Mouse (Mus musculus) liver, adult 2 months (tissue): ENCODE data around the gene Zbtb2. TPM values are rescaled to one million over a fixed set of nuclear protein-coding genes. Genes with fewer than 3 reads are reported as not detected.

ENCODE experiments used
- DNase-seq: peaks from one replicate; pipeline ENCODE4 v3.0.0-alpha.2; 2011; ENCODE audit warnings: low read depth, low spot score; ENCODE audit errors: extremely low read depth
- H3K27ac ChIP-seq: fragments of 200-500 bp; replicated peaks from 2 replicates; pipeline ENCODE4 v1.5.1; 2012; ENCODE audit warnings: low read depth, mild to moderate bottlenecking, control low read depth, inconsistent platforms, low read length; ENCODE audit not compliant: insufficient read depth
- H3K27me3 ChIP-seq: fragments of 200-500 bp; 2 replicates; pipeline ENCODE4 v1.6.1; 2012; ENCODE audit warnings: mild to moderate bottlenecking, moderate library complexity, low read length, inconsistent platforms; ENCODE audit not compliant: control insufficient read depth, insufficient read depth
- H3K36me3 ChIP-seq: fragments of 200-500 bp; 2 replicates; pipeline ENCODE4 v1.6.1; 2012; ENCODE audit warnings: low read length, inconsistent platforms; ENCODE audit not compliant: control insufficient read depth, insufficient read depth
- H3K4me1 ChIP-seq: fragments of 200-500 bp; 2 replicates; pipeline ENCODE4 v1.6.1; 2011; ENCODE audit warnings: low read length; ENCODE audit not compliant: control insufficient read depth, insufficient read depth
- H3K4me3 ChIP-seq: fragments of 200-500 bp; 2 replicates; pipeline ENCODE4 v1.5.1; 2011; ENCODE audit warnings: low read depth, mild to moderate bottlenecking, control low read depth, low read length, moderate library complexity; ENCODE audit not compliant: insufficient read depth
- H3K79me2 ChIP-seq: fragments of 200-500 bp; 2 replicates; pipeline ENCODE4 v1.6.1; 2012; ENCODE audit warnings: inconsistent platforms, mild to moderate bottlenecking, low read length, moderate library complexity; ENCODE audit not compliant: control insufficient read depth, insufficient read depth
- H3K9ac ChIP-seq: fragments of 200-500 bp; 2 replicates; pipeline ENCODE4 v1.6.1; 2012; ENCODE audit warnings: low read depth, mild to moderate bottlenecking, control low read depth, inconsistent platforms, low read length
- CTCF ChIP-seq: fragments of 200-500 bp; IDR thresholded peaks from 2 replicates; pipeline ENCODE4 v1.5.1; 2011; ENCODE audit warnings: low read depth, low read length, control low read depth
- POLR2A ChIP-seq: fragments of 200-500 bp; IDR thresholded peaks from 2 replicates; pipeline ENCODE4 v1.6.1; 2011; ENCODE audit warnings: low read length, control low read depth; ENCODE audit not compliant: insufficient read depth; ENCODE audit errors: extremely low read depth
- WGBS: fragments of 180-500 bp; shearing (Covaris S2); methylation state at CpG from one replicate; pipeline ENCODE4 v1.1.7; 2018; 5-methylcytosine and 5-hydroxymethylcytosine counted together
- polyA plus RNA-seq: library from polyadenylated mRNA; depleted of rRNA; stranded (reverse); fragments of >200 nt; gene quantifications from 2 replicates; pipeline ENCODE4 v1.2.3, GENCODE M21; 2012
- total RNA-seq: library from RNA; depleted of rRNA; stranded (reverse); fragments of >200 nt; gene quantifications from 2 replicates; pipeline ENCODE4 v1.2.3, GENCODE M21; 2014

Gene Zbtb2
- total and polyA plus RNA-seq, 2 experiments, result 2.4 to 3.4 TPM

- Histone ChIP-seq H3K4me3 (no peak overlapping the region), H3K27ac (no peak overlapping the region)
Measured at GRCm38 (mm10) chr10:4373558-4373957, 14.3 kb downstream of the Zbtb2 start.

GRCm38 (mm10) chr10:4372011-4372410 lies 15.9 kb downstream of the Zbtb2 start:
- Histone ChIP-seq H3K4me1 (no peaks in the 10 kb centered on the region), H3K27me3 (no peaks in the 10 kb centered on the region), H3K27ac (no peak overlapping the region), H3K79me2 (no peaks in the 10 kb centered on the region; the same call in 1 of the 2 replicates), H3K4me3 (no peak overlapping the region), H3K36me3 (peaks cover 2% of the 10 kb centered on the region; the same call in 1 of the 2 replicates), H3K9ac (no peak overlapping the region)
- 64% methylated on average over 5 of the region's 5 CpGs for WGBS
- TF ChIP-seq CTCF (peak; percentile 35; the same call in 1 of the 2 replicates), POLR2A (no peak)
- no peak for DNase-seq

More at GRCm38 (mm10) chr10:4373558-4373957, 14.3 kb downstream of the Zbtb2 start:
- no peaks in the 10 kb centered on the region for H3K4me1 ChIP-seq
- DNase-seq, result no peak
- peaks cover 3% of the 10 kb centered on the region; the same call in 1 of the 2 replicates for H3K79me2 ChIP-seq
- TF ChIP-seq POLR2A (no peak), CTCF (no peak)
- no peaks in the 10 kb centered on the region for H3K27me3 ChIP-seq
- H3K36me3 ChIP-seq, result peaks cover 2% of the 10 kb centered on the region; the same call in 1 of the 2 replicates
- 92% methylated on average over 4 of the region's 4 CpGs for WGBS
- no peak overlapping the region for H3K9ac ChIP-seq

DNA sequence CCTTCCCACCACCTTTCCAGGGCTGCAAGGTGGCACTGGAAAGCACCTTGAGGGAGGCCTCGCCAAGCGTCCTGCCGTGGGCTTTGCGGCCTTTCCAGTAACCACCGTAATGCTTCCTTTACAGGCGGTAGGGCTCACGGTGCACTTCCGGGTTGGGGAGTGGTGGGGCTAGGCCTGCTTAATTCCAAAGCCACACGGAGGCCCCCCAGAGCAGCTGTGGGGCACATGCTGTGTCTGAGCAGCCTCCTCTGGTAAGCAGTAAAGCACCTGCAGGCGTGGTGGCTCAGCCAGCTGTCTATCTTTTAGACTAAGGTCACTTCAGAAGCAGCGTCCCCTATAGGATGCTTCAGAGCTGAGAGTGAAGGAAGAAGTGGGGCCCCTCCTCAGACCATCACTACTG lies 17.8 kb downstream of the Zbtb2 start:
- WGBS, result 93% methylated on average over 11 of the region's 11 CpGs
- TF ChIP-seq POLR2A (no peak), CTCF (no peak)

GRCm38 (mm10) chr10:4364618-4365017 lies 23.3 kb downstream of the Zbtb2 start:
- Histone ChIP-seq H3K36me3 (no peaks in the 10 kb centered on the region; the same call in 1 of the 2 replicates), H3K4me3 (no peak overlapping the region), H3K27ac (no peak overlapping the region), H3K9ac (no peak overlapping the region), H3K27me3 (no peaks in the 10 kb centered on the region), H3K4me1 (no peaks in the 10 kb centered on the region), H3K79me2 (no peaks in the 10 kb centered on the region)
- TF ChIP-seq CTCF, result no peak
- 90% methylated on average over 3 of the region's 3 CpGs for WGBS
- no peak for DNase-seq

More for the DNA sequence above, 17.8 kb downstream of the Zbtb2 start:
- Histone ChIP-seq H3K4me1 (no peaks in the 10 kb centered on the region), H3K27me3 (no peaks in the 10 kb centered on the region), H3K27ac (no peak overlapping the region), H3K9ac (no peak overlapping the region), H3K36me3 (peaks cover 2% of the 10 kb centered on the region; the same call in 1 of the 2 replicates), H3K79me2 (no peaks in the 10 kb centered on the region; the same call in 1 of the 2 replicates), H3K4me3 (no peak overlapping the region)
- DNase-seq, result no peak

- no peak for TF ChIP-seq CTCF
- no peak for TF ChIP-seq POLR2A
- WGBS, result 89% methylated on average over 10 of the region's 10 CpGs
Measured at GRCm38 (mm10) chr10:4357435-4357834, 30.5 kb downstream of the Zbtb2 start.

GRCm38 (mm10) chr10:4356640-4357039 lies 31.3 kb downstream of the Zbtb2 start:
- Histone ChIP-seq H3K9ac (no peak overlapping the region), H3K79me2 (no peaks in the 10 kb centered on the region), H3K27me3 (no peaks in the 10 kb centered on the region), H3K36me3 (no peaks in the 10 kb centered on the region; the same call in 1 of the 2 replicates), H3K27ac (no peak overlapping the region), H3K4me3 (no peak overlapping the region), H3K4me1 (no peaks in the 10 kb centered on the region)
- 80% methylated on average over 5 of the region's 5 CpGs for WGBS
- DNase-seq, result no peak
- TF ChIP-seq CTCF (no peak), POLR2A (no peak)

More at GRCm38 (mm10) chr10:4357435-4357834, 30.5 kb downstream of the Zbtb2 start:
- Histone ChIP-seq H3K36me3 (no peaks in the 10 kb centered on the region; the same call in 1 of the 2 replicates), H3K4me1 (no peaks in the 10 kb centered on the region), H3K9ac (no peak overlapping the region), H3K27me3 (no peaks in the 10 kb centered on the region), H3K4me3 (no peak overlapping the region), H3K79me2 (no peaks in the 10 kb centered on the region), H3K27ac (no peak overlapping the region)
- DNase-seq, result no peak
